Mouse (Mus musculus): Measurements from ENCODE around the gene Glb1l.

DNA sequence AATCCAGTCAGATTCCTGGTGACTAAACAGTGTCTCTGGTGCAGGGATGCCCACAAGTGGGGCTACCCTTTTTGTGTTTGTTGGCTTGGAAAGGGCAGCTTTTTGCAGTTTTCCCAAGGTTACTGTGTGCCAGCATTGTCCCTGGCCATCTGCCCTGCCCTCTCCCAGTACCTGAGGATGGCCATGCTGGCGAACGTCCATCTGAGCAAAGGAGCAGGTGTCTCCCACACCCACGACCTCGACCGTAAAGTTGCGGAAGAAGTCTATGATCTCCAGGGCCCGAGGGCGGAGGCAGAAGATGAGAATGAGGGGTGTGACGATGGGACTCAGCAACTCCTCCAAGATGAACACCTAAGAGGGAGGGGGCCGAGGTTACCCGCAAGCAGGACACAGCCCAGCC, 25.1 kb downstream of the Glb1l start:
- TF ChIP-seq CTCF (IDR thresholded peaks at IDR 0.05; ENCODE audit: insufficient read depth, low read length) (no peak), POLR2A (IDR thresholded peaks at IDR 0.05; ENCODE audit: borderline replicate concordance, extremely low read depth, low read depth, low read length) (no peak)

Measured in lung, adult 2 months (tissue).